Mouse (Mus musculus) small intestine, adult 2 months (tissue): Measurements from ENCODE around the gene Brca2.

Experiments
- CTCF ChIP-seq: fragments of 200-500 bp; IDR thresholded peaks from 2 replicates; pipeline ENCODE4 v1.5.1; 2012; ENCODE audit warnings: low read depth, mild to moderate bottlenecking, control low read depth, inconsistent platforms, low read length, moderate library complexity, mixed read lengths; ENCODE audit not compliant: insufficient replicate concordance, insufficient read length; ENCODE audit errors: extremely low read depth
- POLR2A ChIP-seq: fragments of 200-500 bp; IDR thresholded peaks from 2 replicates; pipeline ENCODE4 v1.6.1; 2012; ENCODE audit warnings: low read depth, mild to moderate bottlenecking, control low read depth, inconsistent platforms, low read length, moderate library complexity

DNA sequence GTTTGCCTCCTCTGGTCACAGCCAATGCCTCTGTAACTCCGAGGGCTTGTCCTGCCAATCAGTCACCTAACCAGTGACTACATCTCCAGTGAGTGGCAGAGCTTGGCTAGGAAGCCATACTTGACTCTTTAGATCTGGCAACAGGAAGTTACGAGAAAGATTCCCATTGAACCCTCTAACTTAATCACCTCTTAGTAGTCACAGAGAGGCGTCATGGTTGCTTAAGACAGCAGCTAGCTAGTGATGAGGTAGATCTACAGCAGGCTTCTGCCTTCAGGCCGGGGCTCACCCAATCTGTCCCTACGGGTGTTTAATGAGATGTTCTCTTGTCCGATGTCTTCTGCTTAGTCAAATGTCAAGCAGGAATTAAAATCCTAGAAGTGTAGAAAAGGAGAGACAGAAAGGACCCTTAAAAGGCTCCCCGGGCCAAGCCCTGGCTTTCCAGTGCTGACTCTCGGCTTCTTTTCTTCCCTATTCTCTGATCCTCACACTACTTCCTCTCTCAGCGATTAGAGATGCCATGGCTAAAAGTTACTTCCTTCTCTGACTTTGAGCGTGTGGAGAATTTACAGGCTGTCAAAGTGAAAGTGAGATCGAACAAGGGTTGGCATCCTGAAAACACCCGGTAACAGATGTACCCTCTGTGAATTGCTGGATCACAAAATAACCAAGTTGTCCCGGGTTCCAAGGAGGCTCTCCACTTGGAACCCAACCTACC, 69.9 kb downstream of the Brca2 start:
- TF ChIP-seq CTCF (no peak), POLR2A (no peak)
